11 mouse cellular contexts compared by ENCODE assay signal in the genomic region with DNA sequence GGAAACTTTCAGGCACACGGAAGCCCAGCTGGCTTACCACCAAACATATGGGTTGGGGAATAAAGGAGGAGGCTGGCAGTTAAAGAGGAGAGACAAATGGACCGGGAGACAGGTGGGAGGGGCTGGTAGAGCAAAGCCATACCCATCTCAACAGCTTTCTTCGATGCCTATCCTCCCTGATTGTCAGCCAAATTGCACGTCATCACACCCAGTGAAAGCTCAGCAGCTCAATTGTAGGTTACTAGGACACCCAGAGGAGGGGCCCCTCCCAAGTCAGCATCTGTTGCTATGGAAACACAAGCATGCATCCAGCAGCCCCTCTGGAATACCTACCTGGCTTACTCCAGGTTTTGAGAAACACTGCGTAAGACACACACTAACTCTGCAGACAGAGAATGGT.
A peak's percentile ranks its signal among the peaks of the same experiment; 100 is the strongest.
DNase-seq lines count a peak whose midpoint lies in the region; ATAC-seq and TF ChIP-seq lines count a peak whose summit lies in the region.
"Had no signal": no experiment of that assay in that cellular context is flagged by ENCODE, and none has a peak within 500 bp of the region (broad histone marks: within the 10 kb centered on the region; RNA-seq: fewer than 3 reads in every experiment).

No protein-coding gene starts in this region.

- 0 out of 2 replicates have a peak overlapping the region, but pooled peaks have one; percentile 4 for H3K27ac ChIP-seq in midbrain, embryonic 13.5 days
- H3K27ac ChIP-seq in midbrain, embryonic 10.5 days (replicated peaks), result no peak overlapping the region
- no peak overlapping the region for H3K27ac ChIP-seq in left cerebral cortex, adult 2 months
- H3K27ac ChIP-seq: limb, embryonic 10.5 days had no signal

- no peak overlapping the region for H3K9ac ChIP-seq in midbrain, embryonic 13.5 days (replicated peaks)
- H3K9ac ChIP-seq: lung, embryonic 14.5 days had no signal

- no peak overlapping the region for H3K4me3 ChIP-seq in midbrain, embryonic 13.5 days (replicated peaks)
- no peak overlapping the region for H3K4me3 ChIP-seq in midbrain, embryonic 10.5 days
- H3K4me3 ChIP-seq in left cerebral cortex, adult 2 months, result no peak overlapping the region
- H3K4me3 ChIP-seq: limb, embryonic 10.5 days had no signal

- intact Hi-C loops in left cerebral cortex, adult 2 months (cut with DNase I), result no loop called here

- no peaks in the 10 kb centered on the region for H3K27me3 ChIP-seq in midbrain, embryonic 13.5 days
- H3K27me3 ChIP-seq in midbrain, embryonic 10.5 days (ENCODE audit: low read depth, poor library complexity, severe bottlenecking), result no peaks in the 10 kb centered on the region

- H3K36me3 ChIP-seq in midbrain, embryonic 13.5 days, result peaks cover 9% of the 10 kb centered on the region
- H3K36me3 ChIP-seq in midbrain, embryonic 10.5 days, result peaks cover 10% of the 10 kb centered on the region

- TF ChIP-seq CTCF in left cerebral cortex, adult 2 months (IDR thresholded peaks at IDR 0.05), result no peak

- no peak overlapping the region; the same call in 1 of the 2 replicates for H3K4me2 ChIP-seq in midbrain, embryonic 13.5 days (replicated peaks)
- H3K4me2 ChIP-seq: lung, embryonic 14.5 days had no signal

- no peak for DNase-seq in midbrain, embryonic 10.5 days (ENCODE audit: low spot score)
- DNase-seq in frontal cortex, postnatal 10 days (ENCODE audit: low spot score in 2 of 2), result peak; percentile 50 to 55
- DNase-seq in left cerebral cortex, adult 2 months (ENCODE audit: extremely low spot score in 1 of 2, low spot score in 2 of 2), result peak; percentile 34 to 46
- DNase-seq in right cerebral cortex, postnatal 10 days (ENCODE audit: low spot score in 2 of 2), result peak; percentile 73 to 84
- no peak for DNase-seq in lung, postnatal 25 days (ENCODE audit: low spot score)
- no peak for DNase-seq in cerebellum, adult 9-10 months
- DNase-seq: kidney, adult 9 months; lung, embryonic 14.5 days had no signal

- ATAC-seq in midbrain, embryonic 13.5 days, result peak; percentile 76
- ATAC-seq in erythroid progenitor cell, adult 5-6 weeks (replicated peaks; ENCODE audit: low FRiP score, poor library complexity, severe bottlenecking), result no peak

- peaks cover 46% of the 10 kb centered on the region for H3K4me1 ChIP-seq in midbrain, embryonic 13.5 days (replicated peaks)
- peaks cover 55% of the 10 kb centered on the region for H3K4me1 ChIP-seq in midbrain, embryonic 10.5 days

- WGBS in midbrain, embryonic 13.5 days, result 28% methylated on average over 5 of the region's 5 CpGs
- 42% methylated on average over 5 of the region's 5 CpGs for WGBS in midbrain, embryonic 10.5 days

- H3K9me3 ChIP-seq in midbrain, embryonic 13.5 days, result no peaks in the 10 kb centered on the region
- peaks cover 4% of the 10 kb centered on the region; the same call in 1 of the 2 replicates for H3K9me3 ChIP-seq in midbrain, embryonic 10.5 days (replicated peaks)
- H3K9me3 ChIP-seq: limb, embryonic 10.5 days had no signal

Comparison
In these comparisons a context has a peak if more than half of its experiments do, and no peak if none do; other contexts are left out.
1. DNase-seq: peak in frontal cortex, postnatal 10 days (2 of 2), left cerebral cortex, adult 2 months (2 of 2) and right cerebral cortex, postnatal 10 days (2 of 2); none in midbrain, embryonic 10.5 days (single experiment), lung, postnatal 25 days (single experiment) and cerebellum, adult 9-10 months (single experiment).